Mouse (Mus musculus): ENCODE measurements around the gene Igsf3. TPM values are rescaled to one million over a fixed set of nuclear protein-coding genes. Genes with fewer than 3 reads are reported as not detected.

Gene Igsf3
- polyA plus RNA-seq, 1 experiment from 2014 or later, result 35.3 TPM

GRCm38 (mm10) chr3:101386430-101387016 is 9.6 kb downstream of the Igsf3 start:
- 0 out of 2 replicates have a peak overlapping the region, but pooled peaks have one; percentile 7 for H3K9ac ChIP-seq (ENCODE audit: low read length)
- H3K9me3 ChIP-seq (replicated peaks; ENCODE audit: control insufficient read depth, low read length), result no peaks in the 10 kb centered on the region
- H3K4me1 ChIP-seq (ENCODE audit: control insufficient read depth, insufficient read depth, low read length), result peaks cover 38% of the 10 kb centered on the region
- no peak overlapping the region for H3K4me3 ChIP-seq (replicated peaks; ENCODE audit: low read length)
- peak overlapping the region; percentile 56; the same call in 1 of the 2 replicates for H3K27ac ChIP-seq (ENCODE audit: low read length)
- no peaks in the 10 kb centered on the region for H3K36me3 ChIP-seq (ENCODE audit: control insufficient read depth, insufficient read depth, low read length)
- no peaks in the 10 kb centered on the region for H3K27me3 ChIP-seq (ENCODE audit: control insufficient read depth, insufficient read depth, low read length)
- 31% methylated on average over 8 of the region's 8 CpGs for WGBS
- peak; percentile 80; the same call in 1 of the 2 replicates for ATAC-seq (ENCODE audit: insufficient read depth, low FRiP score)
- H3K4me2 ChIP-seq (ENCODE audit: low read depth, low read length), result no peak overlapping the region

GRCm38 (mm10) chr3:101387849-101388248 is 11.0 kb downstream of the Igsf3 start:
- no peaks in the 10 kb centered on the region for H3K9me3 ChIP-seq (replicated peaks; ENCODE audit: control insufficient read depth, low read length)
- no peak for ATAC-seq (ENCODE audit: insufficient read depth, low FRiP score)
- no peak overlapping the region for H3K4me2 ChIP-seq (ENCODE audit: low read depth, low read length)
- no peaks in the 10 kb centered on the region for H3K27me3 ChIP-seq (ENCODE audit: control insufficient read depth, insufficient read depth, low read length)
- no peaks in the 10 kb centered on the region for H3K36me3 ChIP-seq (ENCODE audit: control insufficient read depth, insufficient read depth, low read length)
- H3K9ac ChIP-seq (ENCODE audit: low read length), result peak overlapping the region; percentile 31; the same call in 1 of the 2 replicates
- 25% methylated on average over 10 of the region's 10 CpGs for WGBS
- H3K4me1 ChIP-seq (ENCODE audit: control insufficient read depth, insufficient read depth, low read length), result peaks cover 35% of the 10 kb centered on the region
- no peak overlapping the region for H3K27ac ChIP-seq (ENCODE audit: low read length)
- no peak overlapping the region for H3K4me3 ChIP-seq (replicated peaks; ENCODE audit: low read length)

- H3K4me3 ChIP-seq (replicated peaks; ENCODE audit: low read length), result no peak overlapping the region
- 63% methylated on average over 3 of the region's 3 CpGs for WGBS
- peaks cover 42% of the 10 kb centered on the region for H3K4me1 ChIP-seq (ENCODE audit: control insufficient read depth, insufficient read depth, low read length)
- H3K36me3 ChIP-seq (ENCODE audit: control insufficient read depth, insufficient read depth, low read length), result no peaks in the 10 kb centered on the region
- no peak overlapping the region for H3K27ac ChIP-seq (ENCODE audit: low read length)
- H3K9ac ChIP-seq (ENCODE audit: low read length), result no peak overlapping the region
- no peaks in the 10 kb centered on the region for H3K9me3 ChIP-seq (replicated peaks; ENCODE audit: control insufficient read depth, low read length)
- no peak overlapping the region for H3K4me2 ChIP-seq (ENCODE audit: low read depth, low read length)
- no peaks in the 10 kb centered on the region for H3K27me3 ChIP-seq (ENCODE audit: control insufficient read depth, insufficient read depth, low read length)
- no peak for ATAC-seq (ENCODE audit: insufficient read depth, low FRiP score)
These were observed 12.7 kb downstream of the Igsf3 start for GRCm38 (mm10) chr3:101389566-101389965.

- no peak for ATAC-seq (ENCODE audit: insufficient read depth, low FRiP score)
These were observed 13.6 kb downstream of the Igsf3 start for GRCm38 (mm10) chr3:101390472-101390871.

GRCm38 (mm10) chr3:101391991-101392390 is 15.1 kb downstream of the Igsf3 start:
- no peaks in the 10 kb centered on the region for H3K27me3 ChIP-seq (ENCODE audit: control insufficient read depth, insufficient read depth, low read length)

More at GRCm38 (mm10) chr3:101390472-101390871, 13.6 kb downstream of the Igsf3 start:
- Histone ChIP-seq H3K4me3 (replicated peaks; ENCODE audit: low read length) (no peak overlapping the region), H3K9me3 (replicated peaks; ENCODE audit: control insufficient read depth, low read length) (no peaks in the 10 kb centered on the region), H3K36me3 (ENCODE audit: control insufficient read depth, insufficient read depth, low read length) (no peaks in the 10 kb centered on the region), H3K27ac (ENCODE audit: low read length) (no peak overlapping the region), H3K9ac (ENCODE audit: low read length) (no peak overlapping the region; the same call in 1 of the 2 replicates), H3K4me2 (ENCODE audit: low read depth, low read length) (no peak overlapping the region), H3K4me1 (ENCODE audit: control insufficient read depth, insufficient read depth, low read length) (peaks cover 51% of the 10 kb centered on the region), H3K27me3 (ENCODE audit: control insufficient read depth, insufficient read depth, low read length) (no peaks in the 10 kb centered on the region)
- 52% methylated on average over 9 of the region's 9 CpGs for WGBS

GRCm38 (mm10) chr3:101393103-101393644 is 16.3 kb downstream of the Igsf3 start:
- H3K9me3 ChIP-seq (replicated peaks; ENCODE audit: control insufficient read depth, low read length), result no peaks in the 10 kb centered on the region
- no peaks in the 10 kb centered on the region for H3K36me3 ChIP-seq (ENCODE audit: control insufficient read depth, insufficient read depth, low read length)
- no peak overlapping the region for H3K4me3 ChIP-seq (replicated peaks; ENCODE audit: low read length)
- WGBS, result 75% methylated on average over 6 of the region's 6 CpGs
- no peak overlapping the region for H3K9ac ChIP-seq (ENCODE audit: low read length)
- ATAC-seq (ENCODE audit: insufficient read depth, low FRiP score), result no peak
- peak overlapping the region; percentile 63 for H3K27ac ChIP-seq (ENCODE audit: low read length)
- no peaks in the 10 kb centered on the region for H3K27me3 ChIP-seq (ENCODE audit: control insufficient read depth, insufficient read depth, low read length)
- peaks cover 66% of the 10 kb centered on the region for H3K4me1 ChIP-seq (ENCODE audit: control insufficient read depth, insufficient read depth, low read length)
- H3K4me2 ChIP-seq (ENCODE audit: low read depth, low read length), result no peak overlapping the region

More at GRCm38 (mm10) chr3:101391991-101392390, 15.1 kb downstream of the Igsf3 start:
- Histone ChIP-seq H3K4me1 (ENCODE audit: control insufficient read depth, insufficient read depth, low read length) (peaks cover 61% of the 10 kb centered on the region), H3K4me2 (ENCODE audit: low read depth, low read length) (no peak overlapping the region), H3K9ac (ENCODE audit: low read length) (no peak overlapping the region), H3K36me3 (ENCODE audit: control insufficient read depth, insufficient read depth, low read length) (no peaks in the 10 kb centered on the region), H3K9me3 (replicated peaks; ENCODE audit: control insufficient read depth, low read length) (no peaks in the 10 kb centered on the region), H3K27ac (ENCODE audit: low read length) (no peak overlapping the region), H3K4me3 (replicated peaks; ENCODE audit: low read length) (no peak overlapping the region)
- no peak for ATAC-seq (ENCODE audit: insufficient read depth, low FRiP score)
- WGBS, result 92% methylated on average over 6 of the region's 6 CpGs

- H3K27me3 ChIP-seq (ENCODE audit: control insufficient read depth, insufficient read depth, low read length), result no peaks in the 10 kb centered on the region
- no peak overlapping the region for H3K4me2 ChIP-seq (ENCODE audit: low read depth, low read length)
- peaks cover 66% of the 10 kb centered on the region for H3K4me1 ChIP-seq (ENCODE audit: control insufficient read depth, insufficient read depth, low read length)
- peak overlapping the region; percentile 63 for H3K27ac ChIP-seq (ENCODE audit: low read length)
- no peaks in the 10 kb centered on the region for H3K9me3 ChIP-seq (replicated peaks; ENCODE audit: control insufficient read depth, low read length)
- ATAC-seq (ENCODE audit: insufficient read depth, low FRiP score), result peak; percentile 15; the same call in 1 of the 2 replicates
- H3K4me3 ChIP-seq (replicated peaks; ENCODE audit: low read length), result no peak overlapping the region
- H3K9ac ChIP-seq (ENCODE audit: low read length), result no peak overlapping the region
- WGBS, result 58% methylated on average over 19 of the region's 19 CpGs
- no peaks in the 10 kb centered on the region for H3K36me3 ChIP-seq (ENCODE audit: control insufficient read depth, insufficient read depth, low read length)
These were observed 17.0 kb downstream of the Igsf3 start for GRCm38 (mm10) chr3:101393659-101394539.

- H3K9me3 ChIP-seq (replicated peaks; ENCODE audit: control insufficient read depth, low read length), result no peaks in the 10 kb centered on the region
- ATAC-seq (ENCODE audit: insufficient read depth, low FRiP score), result peak; percentile 42; the same call in 1 of the 2 replicates
- no peaks in the 10 kb centered on the region for H3K27me3 ChIP-seq (ENCODE audit: control insufficient read depth, insufficient read depth, low read length)
- H3K9ac ChIP-seq (ENCODE audit: low read length), result 0 out of 2 replicates have a peak overlapping the region, but pooled peaks have one; percentile 24
- no peaks in the 10 kb centered on the region for H3K36me3 ChIP-seq (ENCODE audit: control insufficient read depth, insufficient read depth, low read length)
- H3K4me3 ChIP-seq (replicated peaks; ENCODE audit: low read length), result no peak overlapping the region
- H3K4me2 ChIP-seq (ENCODE audit: low read depth, low read length), result no peak overlapping the region
- peaks cover 63% of the 10 kb centered on the region for H3K4me1 ChIP-seq (ENCODE audit: control insufficient read depth, insufficient read depth, low read length)
- WGBS, result 22% methylated on average over 5 of the region's 5 CpGs
- peak overlapping the region; percentile 62 for H3K27ac ChIP-seq (ENCODE audit: low read length)
These were observed 18.5 kb downstream of the Igsf3 start for GRCm38 (mm10) chr3:101395341-101395740.

GRCm38 (mm10) chr3:101396061-101396460 is 19.2 kb downstream of the Igsf3 start:
- H3K36me3 ChIP-seq (ENCODE audit: control insufficient read depth, insufficient read depth, low read length), result no peaks in the 10 kb centered on the region
- no peaks in the 10 kb centered on the region for H3K9me3 ChIP-seq (replicated peaks; ENCODE audit: control insufficient read depth, low read length)
- no peak overlapping the region for H3K9ac ChIP-seq (ENCODE audit: low read length)
- H3K4me1 ChIP-seq (ENCODE audit: control insufficient read depth, insufficient read depth, low read length), result peaks cover 58% of the 10 kb centered on the region
- WGBS, result 65% methylated on average over 3 of the region's 3 CpGs
- H3K27ac ChIP-seq (ENCODE audit: low read length), result peak overlapping the region; percentile 58
- no peaks in the 10 kb centered on the region for H3K27me3 ChIP-seq (ENCODE audit: control insufficient read depth, insufficient read depth, low read length)
- H3K4me3 ChIP-seq (replicated peaks; ENCODE audit: low read length), result no peak overlapping the region
- H3K4me2 ChIP-seq (ENCODE audit: low read depth, low read length), result no peak overlapping the region
- no peak for ATAC-seq (ENCODE audit: insufficient read depth, low FRiP score)
